Mouse (Mus musculus) liver, postnatal 0 days (tissue): ENCODE measurements around the gene Vipr2.

ENCODE experiments used
- CTCF ChIP-seq: sonication (generic); IDR thresholded peaks from 2 replicates; pipeline ENCODE4 v1.5.1; 2016; ENCODE audit warnings: antibody characterized with exemption, low read depth
- EP300 ChIP-seq: IDR thresholded peaks from 2 replicates; pipeline ENCODE4 v1.6.1; 2016; ENCODE audit warnings: antibody characterized with exemption, low read depth, mild to moderate bottlenecking

DNA sequence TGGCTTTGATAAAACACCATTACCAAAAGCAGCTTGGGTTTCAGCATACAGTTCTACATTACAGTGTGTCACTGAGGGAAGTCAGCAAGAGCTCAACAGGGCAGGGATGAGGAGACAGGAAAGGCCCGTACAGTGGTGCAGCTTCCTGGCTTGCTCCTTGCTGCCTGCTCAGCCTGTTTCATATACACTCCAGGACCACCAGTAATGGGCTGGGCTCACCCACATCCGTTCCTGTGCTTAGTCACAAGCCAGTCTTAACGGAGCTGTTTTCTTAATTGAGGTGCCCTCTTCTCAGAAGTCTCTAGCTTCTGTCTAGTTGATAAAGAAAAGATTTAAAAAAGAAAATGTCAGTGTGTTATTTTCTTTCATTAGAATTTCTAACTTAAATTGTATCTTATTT lies 21.4 kb upstream of the Vipr2 start:
- TF ChIP-seq CTCF (no peak), EP300 (no peak)
